Mouse (Mus musculus): ENCODE data around the gene Phc3.

Gene Phc3

DNA sequence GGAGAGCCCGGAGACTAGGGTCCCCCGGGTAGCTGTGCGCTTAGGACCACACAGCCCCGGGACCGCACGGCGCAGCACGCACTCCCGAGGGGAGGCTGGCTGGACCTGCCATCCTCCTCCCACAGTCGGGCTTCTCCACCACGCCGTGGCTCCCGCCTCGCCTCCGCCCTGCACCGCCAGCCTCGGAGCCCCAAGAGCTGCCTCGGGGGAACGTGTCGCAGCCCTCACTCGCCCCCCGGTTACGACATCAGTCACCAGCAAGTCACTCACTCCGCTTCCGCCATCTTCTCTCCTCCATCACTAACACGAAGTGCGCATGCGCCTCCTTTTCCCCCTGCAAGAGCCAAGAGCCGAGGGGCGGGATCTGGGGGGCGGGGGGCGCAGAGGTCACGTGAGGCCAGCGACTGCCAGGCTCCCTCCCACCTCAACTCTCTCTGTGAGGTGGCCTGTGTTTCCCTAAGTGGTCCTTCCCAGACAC is at the start of gene Phc3:
Phc3 (minus strand) TSS at position 312 of the 478 bp plus-strand sequence.
- DNase-seq (ENCODE audit: low read depth, low spot score): peak; percentile 98

DNA sequence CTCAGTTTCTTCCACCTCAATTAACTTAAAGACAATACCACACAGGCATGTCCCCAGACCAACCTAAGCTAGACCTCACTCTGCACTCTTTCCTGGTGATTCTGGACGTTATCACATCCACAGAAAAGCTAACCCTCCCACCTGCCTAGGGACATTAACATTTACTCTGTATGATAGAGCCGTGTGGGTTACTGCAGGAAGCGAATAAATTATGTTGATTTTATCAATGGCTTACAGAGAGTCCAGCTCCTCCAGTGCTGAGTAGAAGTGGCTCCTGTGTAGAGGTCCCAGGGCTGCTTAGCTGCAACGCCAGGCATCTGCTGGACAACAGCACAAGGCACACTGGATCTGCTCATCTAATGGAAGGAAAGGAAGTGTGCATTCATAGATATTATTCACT is 48.4 kb upstream of the Phc3 start:
- peak; percentile 91 for DNase-seq (ENCODE audit: low read depth, low spot score)

DNA sequence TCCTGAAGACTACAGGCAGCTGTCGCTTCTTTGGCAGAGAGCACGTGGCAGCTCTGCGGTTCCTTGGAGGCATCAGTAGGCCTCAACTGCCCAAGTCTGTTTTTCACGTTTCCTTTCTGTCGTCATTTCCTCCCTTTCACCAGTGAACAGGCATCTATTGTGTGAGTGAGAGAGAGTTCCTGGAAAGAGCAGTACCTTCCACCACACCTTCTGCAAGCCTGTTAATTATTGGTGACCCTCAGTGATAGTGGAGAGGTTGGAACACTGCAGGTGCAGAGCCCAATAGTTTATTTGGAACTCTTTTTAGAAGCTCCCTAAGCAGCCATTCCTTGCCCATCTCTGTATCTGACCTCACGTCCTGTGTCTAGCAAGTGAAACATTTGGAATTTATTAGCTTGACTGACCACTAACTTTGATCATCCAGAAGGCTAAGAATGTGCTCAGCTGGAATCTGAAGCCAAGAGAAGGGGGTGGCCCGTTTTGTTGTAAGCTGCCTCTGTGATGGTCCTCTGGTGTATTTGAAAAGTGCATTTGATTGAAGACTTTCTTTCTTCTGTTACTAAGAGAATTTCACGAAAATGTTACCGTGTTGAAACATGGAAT is 47.5 kb upstream of the Phc3 start:
- peak; percentile 88 for DNase-seq (ENCODE audit: low read depth, low spot score)

DNA sequence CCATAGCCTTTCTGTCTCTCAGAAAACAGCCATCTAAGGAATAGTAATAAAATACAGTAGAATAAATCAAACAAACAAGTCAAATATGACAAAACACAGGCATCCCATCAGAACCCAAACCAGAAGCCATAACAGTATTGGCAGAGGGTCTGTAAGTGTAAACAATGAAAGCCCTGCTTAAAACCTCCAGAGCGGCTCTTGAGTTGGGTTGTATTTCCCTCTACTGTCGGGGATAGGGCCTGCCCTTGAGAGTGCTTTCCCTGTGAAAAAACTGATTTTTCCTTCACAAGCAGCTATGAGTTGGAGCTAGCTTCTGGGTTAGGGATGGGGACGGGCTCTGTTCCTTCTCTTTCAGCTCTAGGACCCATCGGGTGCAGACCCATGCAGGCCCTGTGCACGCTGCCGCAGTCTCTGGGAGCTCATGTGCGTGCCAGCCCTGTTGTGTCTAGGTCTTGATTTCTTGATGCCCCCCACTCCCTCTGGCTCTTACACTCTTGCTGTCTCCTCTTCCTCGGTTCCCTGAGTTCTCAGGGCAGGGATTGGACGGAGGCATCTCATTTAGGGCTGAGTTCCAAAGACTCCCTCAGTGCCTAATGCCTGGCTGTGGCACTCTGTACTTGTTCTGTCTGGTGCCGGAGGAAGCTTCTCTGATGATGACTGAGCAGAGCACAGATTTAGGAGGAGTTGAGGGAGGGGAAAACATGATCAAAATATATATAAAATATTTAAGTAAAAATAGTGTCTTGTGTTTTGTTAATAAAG is 46.6 kb upstream of the Phc3 start:
- no peak for DNase-seq (ENCODE audit: low read depth, low spot score)

DNA sequence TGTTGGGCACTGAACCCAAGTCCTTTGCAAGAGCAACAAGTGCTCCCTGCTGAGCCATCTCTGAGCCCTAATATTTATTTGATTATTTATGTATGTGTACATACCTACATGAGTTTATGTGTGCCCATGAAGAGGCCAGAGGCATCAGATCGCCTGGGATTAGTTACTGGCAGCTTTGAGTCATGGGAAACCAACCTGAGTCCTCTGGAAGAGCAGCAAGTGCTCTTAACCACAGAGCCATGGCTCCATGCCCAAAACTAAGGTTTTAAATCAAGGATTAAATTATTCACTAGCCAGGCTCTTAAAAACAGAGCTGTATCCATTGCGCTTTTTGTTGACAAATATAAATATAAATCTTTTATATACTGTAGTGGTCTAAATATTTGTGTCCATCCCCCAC is 45.2 kb upstream of the Phc3 start:
- DNase-seq (ENCODE audit: low read depth, low spot score): no peak

DNA sequence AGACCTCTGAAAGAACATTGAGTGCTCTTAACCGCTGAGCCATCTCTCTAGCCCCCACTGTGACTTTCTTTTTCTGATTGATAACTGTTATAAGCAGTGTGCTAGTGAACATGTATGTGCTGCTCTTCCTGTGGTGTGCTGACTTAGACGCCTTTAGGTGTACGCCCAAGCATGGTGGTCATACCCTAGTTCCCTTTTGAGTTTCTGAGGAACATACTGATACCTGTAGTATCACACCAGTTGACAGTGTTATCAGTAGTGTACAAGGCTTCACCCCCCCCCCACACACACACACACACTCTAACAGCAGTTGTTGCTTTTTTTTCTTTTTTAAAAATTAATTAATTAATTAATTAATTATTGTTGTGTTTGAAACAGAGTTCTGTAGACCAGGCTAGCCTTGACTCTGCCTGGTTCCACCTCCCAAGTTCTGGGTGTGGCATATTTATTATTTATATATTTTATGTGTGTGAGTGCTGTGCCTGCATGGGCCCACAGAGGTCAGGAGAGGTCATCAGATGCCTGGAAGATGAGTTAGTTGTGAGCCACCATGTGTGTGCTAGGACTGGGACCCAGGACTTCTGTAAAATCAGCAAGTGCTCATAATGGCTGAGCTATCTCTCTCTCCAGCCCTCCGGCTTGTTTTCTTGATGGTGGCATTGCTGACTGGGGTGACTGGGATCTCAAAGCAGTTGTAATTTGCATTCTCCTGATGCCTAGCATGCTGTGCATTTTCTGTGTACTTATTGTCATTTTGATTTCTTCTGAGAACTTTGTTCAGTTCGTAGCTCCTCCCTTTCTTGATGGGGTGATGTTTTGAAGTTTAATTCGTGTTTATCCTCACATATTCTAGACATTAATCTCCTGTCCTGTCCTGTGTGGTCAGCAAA is 35.4 kb upstream of the Phc3 start:
- DNase-seq (ENCODE audit: low read depth, low spot score): peak; percentile 84

DNA sequence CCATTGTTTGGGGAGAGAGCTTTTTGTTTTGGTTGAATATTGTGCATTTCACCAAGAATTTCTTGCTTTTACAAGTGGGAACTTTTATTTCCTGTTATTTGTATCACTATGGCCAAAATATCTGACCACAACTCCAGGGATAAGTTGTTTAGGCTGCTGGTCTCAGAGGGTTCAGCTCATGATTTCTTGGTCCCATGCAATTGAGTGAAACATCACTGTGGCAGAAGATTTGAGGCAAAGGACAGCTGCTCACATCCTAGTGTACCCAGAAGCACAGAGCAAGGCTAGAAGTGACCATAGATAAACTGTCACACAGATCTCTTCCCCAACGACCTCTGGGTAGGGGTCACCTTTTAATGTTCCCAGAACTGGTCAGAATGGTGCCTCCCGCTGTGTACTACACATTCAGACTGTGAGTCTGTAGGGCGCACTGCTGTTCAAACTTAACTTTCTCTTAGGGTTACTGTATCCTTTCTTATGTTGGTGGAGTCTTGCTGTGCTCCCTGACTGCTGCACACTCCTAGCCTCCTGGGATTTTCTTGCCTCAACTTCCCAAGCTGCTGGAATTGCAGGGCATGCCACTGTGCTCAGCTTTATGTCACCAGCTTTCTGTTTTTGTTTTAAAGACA is 31.9 kb upstream of the Phc3 start:
- DNase-seq (ENCODE audit: low read depth, low spot score): peak; percentile 92

DNA sequence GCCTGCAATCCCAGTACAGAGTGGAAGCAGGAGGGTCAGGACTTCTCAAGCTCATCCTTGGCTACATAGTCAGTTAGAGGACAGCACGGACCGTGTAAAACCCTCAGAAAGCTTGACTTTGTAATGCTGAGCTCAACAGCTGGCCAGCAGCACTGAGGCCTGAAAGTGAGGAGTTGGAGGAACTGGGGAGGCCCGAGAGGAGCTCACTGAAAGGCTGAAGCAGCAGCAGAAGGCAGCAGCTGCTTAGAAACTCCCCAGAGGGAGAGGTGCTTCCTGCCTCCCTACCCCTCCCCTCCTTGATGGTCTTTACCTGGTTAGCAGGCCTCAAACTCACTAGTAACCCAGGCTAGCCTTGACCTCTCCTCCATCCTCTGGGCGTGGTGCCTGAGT is 30.8 kb upstream of the Phc3 start:
- DNase-seq (ENCODE audit: low read depth, low spot score): peak; percentile 59

DNA sequence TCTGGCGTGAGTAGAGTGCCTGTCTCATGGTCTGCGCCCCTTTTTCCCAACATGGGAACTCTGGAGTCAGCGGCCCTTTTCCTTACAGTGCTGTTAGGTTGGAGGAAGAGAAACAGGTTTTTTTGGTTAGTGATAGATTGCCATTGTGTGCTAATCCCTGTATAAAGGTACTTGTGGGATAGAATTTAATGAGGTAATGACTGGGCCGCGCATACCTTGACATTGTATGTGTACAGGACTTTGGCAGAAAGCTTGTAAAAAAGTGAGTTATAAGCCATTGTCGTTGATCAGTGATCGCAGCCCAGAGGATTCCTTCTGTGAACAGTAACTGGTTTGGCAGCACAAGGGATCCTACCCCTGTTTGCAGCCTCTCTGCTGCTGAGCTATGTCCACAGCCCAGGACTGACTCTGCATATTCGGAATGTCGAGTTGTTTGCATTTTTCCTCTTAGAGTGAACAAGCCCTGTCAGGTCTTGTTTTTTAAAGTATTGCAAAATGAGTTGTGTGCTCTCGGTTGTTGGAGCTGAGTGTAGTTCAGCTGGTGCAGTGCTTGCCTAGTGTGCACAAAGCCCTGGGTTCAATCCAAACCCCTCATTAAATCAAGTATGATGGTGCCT is 30.3 kb upstream of the Phc3 start:
- no peak for DNase-seq (ENCODE audit: low read depth, low spot score)

DNA sequence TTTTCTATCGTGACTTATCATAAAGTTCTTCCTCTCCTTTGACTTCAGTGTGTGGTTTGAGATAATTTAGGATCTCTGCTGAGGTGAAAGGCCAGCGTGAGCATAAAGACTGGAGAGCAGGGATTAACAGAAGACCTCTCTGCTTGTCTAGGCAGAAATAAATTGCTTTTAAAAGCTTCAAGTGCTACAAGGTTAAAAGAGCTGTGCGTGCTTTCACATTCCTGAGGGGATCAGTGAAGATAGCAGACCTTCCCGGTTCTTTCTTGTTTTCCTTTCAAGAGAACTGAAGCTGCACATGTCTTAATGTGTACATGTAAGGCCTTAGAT is 27.4 kb upstream of the Phc3 start:
- DNase-seq (ENCODE audit: low read depth, low spot score): no peak

DNA sequence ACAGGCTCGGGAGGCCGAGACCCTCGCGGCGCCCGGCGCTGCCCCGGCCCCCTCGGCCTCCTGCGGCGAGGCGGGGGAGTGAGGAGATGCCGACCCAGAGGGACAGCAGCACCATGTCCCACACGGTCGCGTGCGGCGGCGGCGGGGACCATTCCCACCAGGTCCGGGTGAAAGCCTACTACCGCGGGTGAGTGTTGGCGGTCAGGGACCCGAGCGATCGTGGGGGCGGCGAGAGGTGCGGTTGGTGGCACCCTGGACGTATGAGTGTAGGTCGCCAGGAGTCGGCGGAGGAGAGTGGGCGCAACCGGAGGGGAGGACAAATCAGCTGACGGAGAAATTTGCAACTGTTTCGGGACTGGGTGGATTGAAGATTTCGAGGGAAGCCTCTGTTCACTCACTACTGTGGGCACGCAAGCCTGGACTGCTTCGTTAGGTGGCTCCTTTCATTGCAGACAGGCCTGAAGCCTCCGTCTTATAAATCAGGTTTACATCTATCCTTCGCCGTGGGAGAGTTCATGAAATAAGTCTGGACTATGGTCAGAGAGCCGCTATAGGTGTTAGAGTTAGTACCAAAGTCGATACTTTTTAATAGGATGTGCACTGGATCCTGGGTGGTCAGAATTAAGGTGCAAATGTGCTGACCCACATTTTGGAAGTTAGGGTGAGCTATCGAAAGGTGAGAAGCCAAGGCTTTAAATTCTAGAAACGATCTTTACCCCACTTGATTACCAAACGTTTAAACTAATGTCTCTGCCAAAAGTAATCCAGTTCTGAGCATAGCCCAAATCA is 26.9 kb upstream of the Phc3 start:
- no peak for DNase-seq (ENCODE audit: low read depth, low spot score)

DNA sequence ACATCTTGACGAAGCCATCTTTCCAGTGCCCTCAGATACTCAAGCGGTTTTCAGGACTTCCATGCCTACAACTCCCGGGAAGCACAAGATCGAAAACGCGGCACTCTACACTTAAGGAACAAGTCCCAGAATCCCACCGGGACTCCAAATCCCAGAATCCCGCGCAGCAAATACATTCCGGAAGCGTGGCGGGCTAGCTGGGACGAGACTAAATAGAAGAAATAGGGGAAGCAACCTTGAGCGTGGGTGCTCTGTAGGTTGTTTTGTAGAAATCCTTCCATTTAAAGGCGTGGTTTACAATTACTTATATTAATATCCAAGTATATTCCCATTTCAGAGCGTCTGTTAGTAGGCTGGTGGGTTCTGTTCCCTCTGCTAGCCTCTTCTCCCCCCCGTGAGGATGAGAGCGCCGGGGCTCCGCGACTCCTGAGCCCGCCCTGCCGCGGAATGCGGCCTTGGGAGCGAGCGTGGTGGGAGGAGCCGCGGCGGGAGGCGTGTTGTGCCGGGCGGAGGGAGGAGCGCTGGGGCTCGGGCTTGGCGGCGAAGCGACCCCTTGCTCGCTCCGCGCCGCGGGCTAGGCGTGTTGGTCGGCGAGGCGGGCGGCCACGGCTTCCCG is 26.2 kb upstream of the Phc3 start, which contains the start of gene Prkci:
Prkci (plus strand) TSS at position 465 of the 616 bp plus-strand sequence.
- peak; percentile 97 for DNase-seq (ENCODE audit: low read depth, low spot score)

DNA sequence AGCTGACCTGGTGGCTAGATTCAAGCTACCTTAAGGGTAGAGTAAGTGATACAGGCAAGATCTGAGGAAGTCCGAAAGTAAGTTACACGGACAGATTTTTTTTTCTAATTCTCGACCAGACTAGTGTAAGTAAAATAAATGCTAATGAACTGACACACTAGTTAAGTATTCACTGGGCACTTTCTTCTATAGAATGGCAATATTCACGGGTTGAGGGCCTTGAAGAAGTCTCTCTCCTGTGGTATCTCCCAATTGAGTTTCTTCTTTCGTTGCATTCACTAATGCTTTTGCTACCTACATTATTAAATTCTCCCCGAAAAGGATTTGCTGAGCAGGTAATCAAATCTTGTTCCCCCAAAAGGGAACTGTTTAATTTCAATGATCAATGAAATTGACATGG is 25.6 kb upstream of the Phc3 start:
- DNase-seq (ENCODE audit: low read depth, low spot score): no peak

DNA sequence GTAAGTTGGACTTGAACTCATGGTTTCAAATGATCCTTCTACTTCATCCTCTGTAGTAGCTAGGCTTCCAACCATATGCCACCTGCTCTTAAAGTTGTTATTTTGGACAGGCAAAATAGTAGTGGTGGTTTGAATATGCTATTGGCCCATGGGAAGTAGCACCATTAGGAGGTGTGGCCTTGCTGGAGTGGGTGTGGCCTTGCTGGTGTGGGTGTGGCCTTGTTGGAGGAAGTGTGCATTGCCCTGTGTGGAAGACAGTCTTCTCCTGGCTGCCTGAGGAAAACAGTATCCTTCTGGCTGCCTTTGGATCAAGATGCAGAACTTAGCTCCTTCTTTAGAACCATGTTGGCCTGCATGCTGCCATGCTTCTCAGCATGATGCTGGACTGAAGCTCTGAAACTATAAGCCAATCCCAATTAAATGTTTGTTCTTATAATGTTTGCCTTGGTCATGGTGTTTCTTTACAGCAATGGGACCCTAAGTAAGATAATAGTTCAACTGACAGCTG is 23.9 kb upstream of the Phc3 start:
- DNase-seq (ENCODE audit: low read depth, low spot score): peak; percentile 66

DNA sequence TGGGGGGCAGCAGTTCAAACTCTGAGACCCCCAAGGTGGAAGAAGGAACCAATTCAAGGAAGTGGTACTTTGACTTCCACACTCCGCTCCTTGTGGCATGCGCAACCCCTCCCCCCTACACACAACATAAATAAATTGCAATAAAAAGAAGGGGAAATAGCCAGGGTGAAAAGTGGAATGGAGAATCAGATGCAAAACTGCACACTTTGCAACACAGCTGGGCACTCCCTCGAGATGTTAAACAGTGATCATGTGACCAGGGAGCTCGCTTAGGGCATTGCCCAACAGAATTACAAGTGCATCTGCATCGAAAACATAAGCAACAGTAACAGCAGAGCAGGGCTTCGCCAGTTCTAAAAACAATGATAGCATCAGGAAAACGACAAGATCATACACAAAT is 22.9 kb upstream of the Phc3 start:
- no peak for DNase-seq (ENCODE audit: low read depth, low spot score)

DNA sequence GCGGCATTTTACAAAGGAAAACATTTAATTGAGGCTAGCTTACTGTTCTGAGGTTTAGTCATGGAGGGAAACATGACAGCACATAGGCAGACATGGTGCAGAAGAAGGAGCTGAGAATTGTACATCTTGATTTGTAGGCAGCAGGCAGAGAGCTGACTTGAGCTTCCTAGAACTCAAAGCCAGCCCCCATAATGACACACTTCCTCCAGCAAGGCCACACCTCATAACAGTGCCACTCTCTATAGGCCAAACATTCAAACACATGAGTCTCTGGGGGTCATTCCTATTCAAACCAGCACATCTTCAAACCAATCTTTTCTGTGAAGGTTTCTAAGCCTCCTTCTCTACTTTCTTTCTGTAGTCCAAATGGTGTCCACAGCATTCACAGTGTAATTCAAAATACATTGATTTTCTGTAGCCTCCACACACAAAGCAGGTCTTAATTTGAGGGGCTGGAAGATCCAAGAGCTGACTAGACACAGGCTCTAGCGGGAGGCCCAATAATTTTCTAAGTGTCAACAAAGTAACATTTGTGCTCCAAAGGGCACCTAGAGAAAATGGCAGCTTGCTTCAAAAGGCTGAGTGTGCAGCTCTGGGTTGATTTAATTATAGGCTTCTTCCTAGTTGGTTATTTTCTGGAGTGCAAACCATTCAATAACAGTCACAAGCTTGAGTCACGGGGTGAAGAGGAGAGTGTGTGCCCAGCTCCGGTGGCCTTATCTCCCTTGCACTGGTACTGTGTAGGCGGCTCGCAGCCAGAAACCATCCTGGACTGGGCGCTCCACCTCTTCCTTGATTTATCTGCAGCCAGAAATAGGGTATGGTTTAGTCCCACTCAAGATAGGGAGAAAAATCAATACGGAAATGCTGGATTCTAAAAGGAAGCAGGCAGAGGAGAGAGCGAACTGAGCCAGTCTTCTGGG is 18.4 kb upstream of the Phc3 start:
- no peak for DNase-seq (ENCODE audit: low read depth, low spot score)

DNA sequence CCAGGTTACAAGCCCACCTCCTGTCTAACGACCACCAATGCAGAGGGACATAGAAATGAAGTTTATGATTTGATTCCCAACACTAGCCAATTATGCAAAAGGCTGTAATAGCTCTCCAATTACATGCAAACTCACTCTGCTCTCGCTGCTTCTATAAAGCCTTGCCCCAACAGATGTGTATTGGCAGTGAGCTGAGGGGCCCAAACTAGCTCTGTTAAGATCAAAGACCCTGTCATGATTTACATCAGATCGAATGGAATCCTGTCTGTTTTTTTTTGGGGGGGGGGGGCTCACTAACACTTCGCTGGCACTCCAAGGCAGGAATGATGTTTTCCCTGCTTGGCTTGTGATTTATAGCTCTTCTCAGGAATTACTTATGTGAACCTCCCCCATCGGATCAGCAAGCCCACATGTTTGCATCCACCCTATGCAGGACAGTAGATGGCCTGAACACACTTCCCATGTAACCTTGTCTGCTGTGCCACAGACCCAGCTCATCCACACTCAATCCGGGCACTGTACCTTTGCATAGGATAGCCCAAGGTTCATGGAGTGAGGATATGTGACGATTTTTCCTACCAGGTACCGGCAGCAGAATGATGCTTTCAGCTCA is 13.8 kb upstream of the Phc3 start:
- no peak for DNase-seq (ENCODE audit: low read depth, low spot score)

DNA sequence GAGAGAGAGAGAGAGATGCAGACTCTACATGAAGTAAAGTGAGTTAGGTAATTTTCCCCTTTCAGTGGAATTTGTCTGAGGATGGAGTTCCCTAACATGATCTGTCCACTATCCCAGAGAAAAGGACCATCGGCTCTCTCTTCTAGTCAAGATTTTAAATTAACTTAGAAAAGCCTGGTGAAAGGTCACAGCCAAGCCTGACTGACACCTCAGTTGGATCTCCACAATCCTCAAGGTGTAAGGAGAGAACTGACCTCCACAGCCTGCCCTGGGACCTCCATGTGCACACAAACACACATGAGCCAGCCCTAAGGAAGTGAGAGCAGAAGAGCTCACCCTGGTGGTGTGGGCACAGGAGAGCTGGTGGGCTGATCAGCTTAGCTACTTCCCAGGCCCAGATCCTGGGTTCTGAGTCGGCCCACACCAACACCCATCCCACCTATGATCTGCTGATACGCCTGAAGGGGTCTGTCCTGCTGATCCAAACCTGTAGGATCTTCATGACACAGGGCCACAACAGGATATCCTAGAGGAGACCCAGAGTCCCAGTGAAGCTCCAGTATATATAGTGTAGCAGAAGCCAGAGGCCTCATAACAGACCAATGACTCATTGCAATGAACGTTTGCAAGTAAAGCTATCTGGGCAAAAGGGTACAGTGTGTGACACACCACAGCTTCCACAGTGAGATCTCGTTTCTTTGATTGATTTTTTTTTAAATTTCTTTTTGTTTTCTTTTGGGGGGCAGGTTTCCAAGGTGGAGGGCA is 12.6 kb upstream of the Phc3 start:
- DNase-seq (ENCODE audit: low read depth, low spot score): no peak

Data from ES-CJ7 (cell line).